Mouse (Mus musculus) cerebellum, adult 2 months (tissue): ENCODE data around the gene Mrpl14.

Experiments used
- CTCF ChIP-seq: fragments of 200-500 bp; IDR thresholded peaks from 2 replicates; pipeline ENCODE4 v1.5.1; 2011; ENCODE audit warnings: low read depth, mild to moderate bottlenecking, control low read depth, low read length, moderate library complexity, borderline replicate concordance; ENCODE audit not compliant: insufficient read depth
- POLR2A ChIP-seq: fragments of 200-500 bp; IDR thresholded peaks from 2 replicates; pipeline ENCODE4 v1.6.1; 2011; ENCODE audit warnings: low read length, control low read depth, borderline replicate concordance; ENCODE audit not compliant: insufficient read depth

GRCm38 (mm10) chr17:45733735-45734301 lies 47.7 kb downstream of the Mrpl14 start, which contains the start of gene 1600014C23Rik:
- TF ChIP-seq POLR2A = no peak
- TF ChIP-seq CTCF = no peak
